In genomic region chr7:128833196-128833595, GRCm38 (mm10) we compare ENCODE assay signal across 21 mouse cellular contexts.
DNase-seq lines count a peak whose midpoint lies in the region; ATAC-seq and TF ChIP-seq lines count a peak whose summit lies in the region.
"Had no signal": no experiment of that assay in that cellular context is flagged by ENCODE, and none has a peak within 500 bp of the region (broad histone marks: within the 10 kb centered on the region; RNA-seq: fewer than 3 reads in every experiment).

No protein-coding gene starts in this region.

- no peaks in the 10 kb centered on the region for H3K4me1 ChIP-seq in hindbrain, postnatal 0 days (ENCODE audit: insufficient read depth, low read length)
- no peaks in the 10 kb centered on the region for H3K4me1 ChIP-seq in hindbrain, embryonic 14.5 days (replicated peaks; ENCODE audit: control insufficient read depth, insufficient read depth, low read length)
- H3K4me1 ChIP-seq in liver, postnatal 0 days (ENCODE audit: insufficient read depth): no peaks in the 10 kb centered on the region
- peaks cover 5% of the 10 kb centered on the region; the same call in 1 of the 2 replicates for H3K4me1 ChIP-seq in liver, embryonic 12.5 days
- no peaks in the 10 kb centered on the region for H3K4me1 ChIP-seq in ES-E14 (ENCODE audit: control insufficient read depth in 2 of 2, insufficient read depth in 2 of 2, low read length in 2 of 2, poor library complexity in 1 of 2)
- H3K4me1 ChIP-seq in small intestine, adult 2 months (ENCODE audit: control insufficient read depth, insufficient read depth, insufficient read length, low read length): peaks cover 8% of the 10 kb centered on the region; the same call in 1 of the 2 replicates
- no peaks in the 10 kb centered on the region for H3K4me1 ChIP-seq in forebrain, embryonic 12.5 days
- H3K4me1 ChIP-seq: heart, embryonic 10.5 days; limb, embryonic 10.5 days; midbrain, embryonic 13.5 days had no signal

- TF ChIP-seq EP300 in liver, postnatal 0 days (IDR thresholded peaks at IDR 0.05; ENCODE audit: low read depth): no peak

- in situ Hi-C loops in ES-E14 (cut with MboI; ENCODE audit: low sequenced_read_pairs in 2 of 2, unreplicated experiment in 2 of 2): no loop called here

- no peaks in the 10 kb centered on the region for H3K27me3 ChIP-seq in hindbrain, postnatal 0 days (ENCODE audit: insufficient read depth, low read length)
- H3K27me3 ChIP-seq in hindbrain, embryonic 14.5 days (ENCODE audit: control insufficient read depth, insufficient read depth, low read length): 0 out of 2 replicates have a peak, but pooled peaks cover 3% of the 10 kb centered on the region
- no peaks in the 10 kb centered on the region for H3K27me3 ChIP-seq in liver, postnatal 0 days (ENCODE audit: insufficient read depth, low read length)
- no peaks in the 10 kb centered on the region for H3K27me3 ChIP-seq in liver, embryonic 12.5 days (replicated peaks)
- H3K27me3 ChIP-seq in small intestine, adult 2 months (ENCODE audit: control insufficient read depth, insufficient read depth, low read length): no peaks in the 10 kb centered on the region; the same call in 1 of the 2 replicates
- no peaks in the 10 kb centered on the region for H3K27me3 ChIP-seq in forebrain, embryonic 12.5 days

- H3K36me3 ChIP-seq in hindbrain, postnatal 0 days (ENCODE audit: insufficient read depth, low read length): no peaks in the 10 kb centered on the region
- H3K36me3 ChIP-seq in hindbrain, embryonic 14.5 days (replicated peaks; ENCODE audit: control insufficient read depth, insufficient read depth): no peaks in the 10 kb centered on the region
- no peaks in the 10 kb centered on the region for H3K36me3 ChIP-seq in liver, postnatal 0 days (replicated peaks; ENCODE audit: insufficient read depth, low read length)
- H3K36me3 ChIP-seq in liver, embryonic 12.5 days: no peaks in the 10 kb centered on the region
- no peaks in the 10 kb centered on the region for H3K36me3 ChIP-seq in ES-E14 (ENCODE audit: control insufficient read depth, insufficient read depth, low read length, poor library complexity, severe bottlenecking)
- no peaks in the 10 kb centered on the region for H3K36me3 ChIP-seq in small intestine, adult 2 months (ENCODE audit: control insufficient read depth, insufficient read depth, low read length)
- H3K36me3 ChIP-seq in forebrain, embryonic 12.5 days (replicated peaks): no peaks in the 10 kb centered on the region
- H3K36me3 ChIP-seq: heart, embryonic 10.5 days; hindbrain, embryonic 10.5 days; limb, embryonic 10.5 days; midbrain, embryonic 13.5 days had no signal

- no peak overlapping the region for H3K27ac ChIP-seq in hindbrain, postnatal 0 days
- no peak overlapping the region for H3K27ac ChIP-seq in hindbrain, embryonic 14.5 days
- no peak overlapping the region for H3K27ac ChIP-seq in liver, postnatal 0 days (ENCODE audit: low read depth)
- H3K27ac ChIP-seq in liver, embryonic 12.5 days: no peak overlapping the region
- H3K27ac ChIP-seq in ES-E14 (ENCODE audit: insufficient read depth, low read depth, low read length, poor library complexity, severe bottlenecking): no peak overlapping the region
- peak overlapping the region; percentile 62; the same call in 1 of the 2 replicates for H3K27ac ChIP-seq in small intestine, adult 2 months (ENCODE audit: insufficient read depth, low read depth, low read length)
- no peak overlapping the region for H3K27ac ChIP-seq in forebrain, embryonic 12.5 days
- H3K27ac ChIP-seq: heart, embryonic 10.5 days; hindbrain, embryonic 10.5 days; limb, embryonic 10.5 days; midbrain, embryonic 13.5 days had no signal

- WGBS in hindbrain, postnatal 0 days: 87% methylated on average over 4 of the region's 4 CpGs
- WGBS in hindbrain, embryonic 14.5 days: 88% methylated on average over 4 of the region's 4 CpGs
- WGBS in liver, postnatal 0 days (ENCODE audit: insufficient replicate concordance): 68% methylated on average over 4 of the region's 4 CpGs
- 66% methylated on average over 4 of the region's 4 CpGs for WGBS in liver, embryonic 12.5 days (ENCODE audit: insufficient replicate concordance)
- WGBS in small intestine, adult 2 months: 75% methylated on average over 4 of the region's 4 CpGs
- WGBS in forebrain, embryonic 12.5 days: 86% methylated on average over 4 of the region's 4 CpGs

- TF ChIP-seq POLR2A in small intestine, adult 2 months (IDR thresholded peaks at IDR 0.05; ENCODE audit: low read depth, low read length): no peak

- H3K4me2 ChIP-seq in hindbrain, postnatal 0 days (ENCODE audit: low read depth, low read length): no peak overlapping the region
- no peak overlapping the region for H3K4me2 ChIP-seq in hindbrain, embryonic 14.5 days (replicated peaks)
- H3K4me2 ChIP-seq in liver, postnatal 0 days (ENCODE audit: low read depth, low read length): no peak overlapping the region
- no peak overlapping the region for H3K4me2 ChIP-seq in liver, embryonic 12.5 days
- H3K4me2 ChIP-seq in forebrain, embryonic 12.5 days: no peak overlapping the region
- H3K4me2 ChIP-seq: liver, embryonic 11.5 days; midbrain, embryonic 13.5 days had no signal

- no peak overlapping the region for H3K4me3 ChIP-seq in hindbrain, postnatal 0 days (ENCODE audit: low read length)
- no peak overlapping the region for H3K4me3 ChIP-seq in hindbrain, embryonic 14.5 days (replicated peaks; ENCODE audit: low read length)
- no peak overlapping the region for H3K4me3 ChIP-seq in liver, postnatal 0 days (ENCODE audit: low read depth, low read length)
- H3K4me3 ChIP-seq in liver, embryonic 12.5 days: no peak overlapping the region
- no peak overlapping the region for H3K4me3 ChIP-seq in ES-E14 (ENCODE audit: insufficient read depth in 1 of 2, low read depth in 1 of 2, low read length in 2 of 2, poor library complexity in 1 of 2, severe bottlenecking in 1 of 2)
- no peak overlapping the region for H3K4me3 ChIP-seq in small intestine, adult 2 months (ENCODE audit: low read depth, low read length)
- no peak overlapping the region for H3K4me3 ChIP-seq in forebrain, embryonic 12.5 days (replicated peaks)
- H3K4me3 ChIP-seq: heart, embryonic 10.5 days; hindbrain, embryonic 10.5 days; limb, embryonic 10.5 days; midbrain, embryonic 13.5 days; myocyte had no signal

- no peak overlapping the region for H3K9ac ChIP-seq in hindbrain, postnatal 0 days (replicated peaks; ENCODE audit: low read length)
- H3K9ac ChIP-seq in hindbrain, embryonic 14.5 days: no peak overlapping the region
- H3K9ac ChIP-seq in liver, postnatal 0 days (replicated peaks): no peak overlapping the region
- H3K9ac ChIP-seq in liver, embryonic 12.5 days: no peak overlapping the region
- no peak overlapping the region for H3K9ac ChIP-seq in ES-E14 (ENCODE audit: insufficient read depth, low read depth, low read length, poor library complexity, severe bottlenecking)
- no peak overlapping the region for H3K9ac ChIP-seq in forebrain, embryonic 12.5 days
- H3K9ac ChIP-seq: midbrain, embryonic 13.5 days had no signal

- no peak for DNase-seq in hindbrain, postnatal 0 days (ENCODE audit: low spot score)
- DNase-seq in hindbrain, embryonic 14.5 days (ENCODE audit: low spot score): no peak
- DNase-seq in liver, postnatal 0 days: no peak
- peak; percentile 11 for DNase-seq in ES-E14 (ENCODE audit: low read depth, low spot score)
- no peak for DNase-seq in cerebellum, postnatal 36 days
- DNase-seq: cerebellum, adult 8-10 months; gastrocnemius, postnatal 36 days; kidney, postnatal 10 days; spleen, adult 18-20 months; thymus, adult 2 months had no signal

- no peaks in the 10 kb centered on the region for H3K9me3 ChIP-seq in hindbrain, postnatal 0 days (ENCODE audit: low read length)
- H3K9me3 ChIP-seq in hindbrain, embryonic 14.5 days (ENCODE audit: control insufficient read depth, low read length): no peaks in the 10 kb centered on the region
- H3K9me3 ChIP-seq in liver, postnatal 0 days (ENCODE audit: low read length): no peaks in the 10 kb centered on the region
- no peaks in the 10 kb centered on the region for H3K9me3 ChIP-seq in liver, embryonic 12.5 days (replicated peaks)
- H3K9me3 ChIP-seq in ES-E14 (ENCODE audit: control insufficient read depth, insufficient read depth, low read depth, low read length): no peaks in the 10 kb centered on the region
- H3K9me3 ChIP-seq in forebrain, embryonic 12.5 days: no peaks in the 10 kb centered on the region
- H3K9me3 ChIP-seq: heart, embryonic 10.5 days; hindbrain, embryonic 10.5 days; limb, embryonic 10.5 days; midbrain, embryonic 13.5 days had no signal

- no peak for ATAC-seq in hindbrain, postnatal 0 days
- ATAC-seq in hindbrain, embryonic 14.5 days (ENCODE audit: low FRiP score): no peak
- ATAC-seq in liver, postnatal 0 days: no peak
- no peak for ATAC-seq in liver, embryonic 12.5 days
- no peak for ATAC-seq in forebrain, embryonic 12.5 days (ENCODE audit: low FRiP score)
- ATAC-seq: forebrain, embryonic 14.5 days; lung, postnatal 0 days; midbrain, embryonic 13.5 days had no signal

- peak; percentile 38 for TF ChIP-seq CTCF in hindbrain, postnatal 0 days (IDR thresholded peaks at IDR 0.05; ENCODE audit: low read depth)
- peak; percentile 40 for TF ChIP-seq CTCF in liver, postnatal 0 days (IDR thresholded peaks at IDR 0.05; ENCODE audit: low read depth)
- peak; percentile 24; the same call in 1 of the 2 replicates for TF ChIP-seq CTCF in small intestine, adult 2 months (IDR thresholded peaks at IDR 0.05; ENCODE audit: extremely low read depth, insufficient read length, insufficient replicate concordance, low read depth, low read length)

TF ChIP-seq in ES-E14, 5 proteins besides CTCF, POLR2A, EP300 and RAD21:
- TF ChIP-seq ZC3H11A (IDR thresholded peaks at IDR 0.05; ENCODE audit: borderline replicate concordance, low read depth, low read length): no peak
- TF ChIP-seq ZNF384 (IDR thresholded peaks at IDR 0.05; ENCODE audit: low read depth, low read length): no peak
- TF ChIP-seq MAFK (IDR thresholded peaks at IDR 0.05; ENCODE audit: insufficient read depth, low read depth, low read length): no peak
- no peak for TF ChIP-seq HCFC1 (IDR thresholded peaks at IDR 0.05; ENCODE audit: borderline replicate concordance, insufficient read depth, low read length)
- TF ChIP-seq CHD2 (IDR thresholded peaks at IDR 0.05; ENCODE audit: low read depth, low read length): no peak
